Mouse (Mus musculus): Measurements from ENCODE around the gene Atxn1.

Atxn1 gene

GRCm38 (mm10) chr13:45925294-45925693, 39.5 kb downstream of the Atxn1 start:
- DNase-seq (ENCODE audit: low spot score), result no peak

- no peak for DNase-seq (ENCODE audit: low spot score)
Observed at GRCm38 (mm10) chr13:45924555-45924954, 40.3 kb downstream of the Atxn1 start.

GRCm38 (mm10) chr13:45923086-45923485, 41.7 kb downstream of the Atxn1 start:
- DNase-seq (ENCODE audit: low spot score), result no peak

- no peak for DNase-seq (ENCODE audit: low spot score)
Observed at GRCm38 (mm10) chr13:45922467-45922866, 42.3 kb downstream of the Atxn1 start.

GRCm38 (mm10) chr13:45918956-45919711, 45.7 kb downstream of the Atxn1 start:
- DNase-seq (ENCODE audit: low spot score), result no peak

GRCm38 (mm10) chr13:45918006-45918380, 46.8 kb downstream of the Atxn1 start:
- DNase-seq (ENCODE audit: low spot score), result no peak

GRCm38 (mm10) chr13:45917058-45918005, 47.5 kb downstream of the Atxn1 start:
- DNase-seq (ENCODE audit: low spot score), result no peak

GRCm38 (mm10) chr13:45915921-45916320, 48.9 kb downstream of the Atxn1 start:
- DNase-seq (ENCODE audit: low spot score), result no peak

GRCm38 (mm10) chr13:45915026-45915425, 49.8 kb downstream of the Atxn1 start:
- no peak for DNase-seq (ENCODE audit: low spot score)

GRCm38 (mm10) chr13:45914117-45914516, 50.7 kb downstream of the Atxn1 start:
- no peak for DNase-seq (ENCODE audit: low spot score)

GRCm38 (mm10) chr13:45911848-45912247, 53.0 kb downstream of the Atxn1 start:
- no peak for DNase-seq (ENCODE audit: low spot score)

- DNase-seq (ENCODE audit: low spot score), result no peak
Observed at GRCm38 (mm10) chr13:45911069-45911468, 53.7 kb downstream of the Atxn1 start.

- DNase-seq (ENCODE audit: low spot score), result no peak
Observed at GRCm38 (mm10) chr13:45910348-45910747, 54.5 kb downstream of the Atxn1 start.

- DNase-seq (ENCODE audit: low spot score), result no peak
Observed at GRCm38 (mm10) chr13:45907181-45907691, 57.6 kb downstream of the Atxn1 start.

- DNase-seq (ENCODE audit: low spot score), result no peak
Observed at GRCm38 (mm10) chr13:45906438-45907166, 58.2 kb downstream of the Atxn1 start.

GRCm38 (mm10) chr13:45904955-45905354, 59.9 kb downstream of the Atxn1 start:
- DNase-seq (ENCODE audit: low spot score), result no peak

GRCm38 (mm10) chr13:45904456-45904855, 60.4 kb downstream of the Atxn1 start:
- DNase-seq (ENCODE audit: low spot score), result no peak

- no peak for DNase-seq (ENCODE audit: low spot score)
Observed at GRCm38 (mm10) chr13:45903519-45904274, 61.1 kb downstream of the Atxn1 start.

GRCm38 (mm10) chr13:45902457-45902856, 62.4 kb downstream of the Atxn1 start:
- DNase-seq (ENCODE audit: low spot score), result no peak

- DNase-seq (ENCODE audit: low spot score), result no peak
Observed at GRCm38 (mm10) chr13:45900776-45901175, 64.0 kb downstream of the Atxn1 start.

GRCm38 (mm10) chr13:45897571-45897970, 67.2 kb downstream of the Atxn1 start:
- no peak for DNase-seq (ENCODE audit: low spot score)
